Mouse (Mus musculus) liver, adult 2 months (tissue): Measurements from ENCODE around the gene Lrrc55. TPM values are rescaled to one million over a fixed set of nuclear protein-coding genes. Genes with fewer than 3 reads are reported as not detected.

ENCODE experiments used
- DNase-seq: peaks from one replicate; pipeline ENCODE4 v3.0.0-alpha.2; 2011; ENCODE audit warnings: low read depth, low spot score; ENCODE audit errors: extremely low read depth
- H3K27ac ChIP-seq: fragments of 200-500 bp; replicated peaks from 2 replicates; pipeline ENCODE4 v1.5.1; 2012; ENCODE audit warnings: low read depth, mild to moderate bottlenecking, control low read depth, inconsistent platforms, low read length; ENCODE audit not compliant: insufficient read depth
- H3K27me3 ChIP-seq: fragments of 200-500 bp; 2 replicates; pipeline ENCODE4 v1.6.1; 2012; ENCODE audit warnings: mild to moderate bottlenecking, moderate library complexity, low read length, inconsistent platforms; ENCODE audit not compliant: control insufficient read depth, insufficient read depth
- H3K36me3 ChIP-seq: fragments of 200-500 bp; 2 replicates; pipeline ENCODE4 v1.6.1; 2012; ENCODE audit warnings: low read length, inconsistent platforms; ENCODE audit not compliant: control insufficient read depth, insufficient read depth
- H3K4me1 ChIP-seq: fragments of 200-500 bp; 2 replicates; pipeline ENCODE4 v1.6.1; 2011; ENCODE audit warnings: low read length; ENCODE audit not compliant: control insufficient read depth, insufficient read depth
- H3K4me3 ChIP-seq: fragments of 200-500 bp; 2 replicates; pipeline ENCODE4 v1.5.1; 2011; ENCODE audit warnings: low read depth, mild to moderate bottlenecking, control low read depth, low read length, moderate library complexity; ENCODE audit not compliant: insufficient read depth
- H3K79me2 ChIP-seq: fragments of 200-500 bp; 2 replicates; pipeline ENCODE4 v1.6.1; 2012; ENCODE audit warnings: inconsistent platforms, mild to moderate bottlenecking, low read length, moderate library complexity; ENCODE audit not compliant: control insufficient read depth, insufficient read depth
- H3K9ac ChIP-seq: fragments of 200-500 bp; 2 replicates; pipeline ENCODE4 v1.6.1; 2012; ENCODE audit warnings: low read depth, mild to moderate bottlenecking, control low read depth, inconsistent platforms, low read length
- CTCF ChIP-seq: fragments of 200-500 bp; IDR thresholded peaks from 2 replicates; pipeline ENCODE4 v1.5.1; 2011; ENCODE audit warnings: low read depth, low read length, control low read depth
- POLR2A ChIP-seq: fragments of 200-500 bp; IDR thresholded peaks from 2 replicates; pipeline ENCODE4 v1.6.1; 2011; ENCODE audit warnings: low read length, control low read depth; ENCODE audit not compliant: insufficient read depth; ENCODE audit errors: extremely low read depth
- WGBS: fragments of 180-500 bp; shearing (Covaris S2); methylation state at CpG from one replicate; pipeline ENCODE4 v1.1.7; 2018; 5-methylcytosine and 5-hydroxymethylcytosine counted together
- polyA plus RNA-seq: library from polyadenylated mRNA; depleted of rRNA; stranded (reverse); fragments of >200 nt; gene quantifications from 2 replicates; pipeline ENCODE4 v1.2.3, GENCODE M21; 2012
- total RNA-seq: library from RNA; depleted of rRNA; stranded (reverse); fragments of >200 nt; gene quantifications from 2 replicates; pipeline ENCODE4 v1.2.3, GENCODE M21; 2014

Gene Lrrc55
- total and polyA plus RNA-seq, 2 experiments: not detected

DNA sequence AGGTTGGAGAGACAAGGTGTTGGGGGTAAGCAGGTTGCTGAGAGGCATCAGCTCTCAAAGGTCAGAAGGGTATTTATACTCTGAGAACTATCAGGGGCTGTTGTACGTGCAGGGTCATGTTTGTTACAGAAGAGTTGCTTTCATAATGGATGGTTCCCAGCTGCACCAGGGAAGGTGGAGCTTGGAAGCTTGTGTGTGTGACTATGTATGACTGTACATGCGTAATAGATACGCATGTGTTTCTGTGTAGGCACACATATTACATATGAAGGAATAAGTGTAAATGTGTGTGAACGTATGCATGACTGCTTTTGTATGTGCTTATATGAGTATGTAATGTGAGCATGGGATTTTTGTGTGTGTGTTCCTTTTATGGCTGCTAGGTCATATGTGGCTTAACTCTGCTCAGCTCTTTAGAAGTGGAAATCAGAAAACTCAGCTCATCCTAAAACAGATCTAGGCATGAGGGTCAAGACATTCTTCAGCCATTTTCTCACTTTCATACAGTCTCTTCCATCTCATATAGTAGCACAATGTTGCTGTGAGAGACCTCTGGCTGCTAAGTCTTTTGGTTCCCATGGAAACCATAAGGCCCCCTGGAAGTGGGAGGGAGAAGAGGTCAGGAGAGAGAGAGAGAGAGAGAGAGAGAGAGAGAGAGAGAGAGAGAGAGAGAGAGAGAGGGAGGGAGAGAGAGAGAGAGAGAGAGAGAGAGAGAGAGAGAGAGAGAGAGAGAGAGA is 35.9 kb downstream of the Lrrc55 start:
- DNase-seq: no peak
- Histone ChIP-seq H3K4me3 (no peak overlapping the region), H3K79me2 (no peaks in the 10 kb centered on the region), H3K36me3 (no peaks in the 10 kb centered on the region), H3K27me3 (no peaks in the 10 kb centered on the region), H3K4me1 (no peaks in the 10 kb centered on the region), H3K9ac (no peak overlapping the region), H3K27ac (no peak overlapping the region)
- TF ChIP-seq POLR2A (no peak), CTCF (no peak)
- WGBS: 81% methylated on average over 4 of the region's 4 CpGs

DNA sequence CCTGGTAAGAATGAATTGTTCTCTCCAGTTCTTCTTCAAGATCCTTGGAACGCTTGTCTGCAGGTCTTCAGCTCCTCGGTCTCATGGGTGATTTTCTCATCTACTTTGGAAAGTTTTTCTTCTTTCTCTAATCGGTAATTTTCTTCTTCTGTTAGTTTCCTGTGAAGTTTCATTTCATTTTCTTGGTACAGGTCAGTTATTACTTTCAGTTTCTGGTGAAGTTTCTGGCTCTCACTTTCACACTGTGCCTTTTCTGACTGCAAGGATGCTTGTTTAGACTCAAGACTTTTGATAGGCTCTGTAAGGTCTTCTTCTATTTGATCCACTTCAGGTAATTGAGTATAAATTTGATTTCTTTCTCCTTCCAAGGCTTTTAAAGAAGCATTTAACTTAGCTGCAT is 39.6 kb downstream of the Lrrc55 start:
- H3K27me3 ChIP-seq: no peaks in the 10 kb centered on the region
- H3K9ac ChIP-seq: no peak overlapping the region
- WGBS: 81% methylated on average over 3 of the region's 3 CpGs
- no peaks in the 10 kb centered on the region for H3K36me3 ChIP-seq
- TF ChIP-seq POLR2A: no peak
- H3K79me2 ChIP-seq: no peaks in the 10 kb centered on the region
- H3K4me1 ChIP-seq: no peaks in the 10 kb centered on the region
- no peak for DNase-seq
- H3K27ac ChIP-seq: no peak overlapping the region
- H3K4me3 ChIP-seq: no peak overlapping the region

DNA sequence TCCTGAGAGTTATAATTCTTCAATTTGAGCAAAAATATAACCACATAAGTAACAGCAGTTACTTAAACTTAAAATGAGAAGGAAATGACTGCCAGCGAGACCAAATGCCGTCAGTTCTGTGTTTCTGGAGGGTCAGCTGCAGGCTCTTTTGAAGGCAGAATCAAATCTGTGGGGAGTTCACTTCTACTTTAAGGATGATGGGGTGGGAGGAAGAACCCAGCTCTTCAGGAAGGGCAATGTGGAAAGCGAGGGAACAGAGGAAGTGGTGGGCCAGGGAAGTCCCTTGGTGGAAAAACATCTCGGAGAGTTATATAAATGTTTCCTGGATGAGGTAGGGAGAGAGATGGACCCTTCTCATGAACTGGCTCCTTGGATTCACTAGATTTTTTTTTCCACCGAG is 40.9 kb downstream of the Lrrc55 start:
- no peak for DNase-seq
- Histone ChIP-seq H3K9ac (no peak overlapping the region), H3K4me1 (no peaks in the 10 kb centered on the region), H3K4me3 (no peak overlapping the region), H3K79me2 (no peaks in the 10 kb centered on the region), H3K36me3 (no peaks in the 10 kb centered on the region), H3K27ac (no peak overlapping the region), H3K27me3 (no peaks in the 10 kb centered on the region)
- WGBS: 83% methylated on average over 5 of the region's 5 CpGs
- no peak for TF ChIP-seq POLR2A
- TF ChIP-seq CTCF: no peak

DNA sequence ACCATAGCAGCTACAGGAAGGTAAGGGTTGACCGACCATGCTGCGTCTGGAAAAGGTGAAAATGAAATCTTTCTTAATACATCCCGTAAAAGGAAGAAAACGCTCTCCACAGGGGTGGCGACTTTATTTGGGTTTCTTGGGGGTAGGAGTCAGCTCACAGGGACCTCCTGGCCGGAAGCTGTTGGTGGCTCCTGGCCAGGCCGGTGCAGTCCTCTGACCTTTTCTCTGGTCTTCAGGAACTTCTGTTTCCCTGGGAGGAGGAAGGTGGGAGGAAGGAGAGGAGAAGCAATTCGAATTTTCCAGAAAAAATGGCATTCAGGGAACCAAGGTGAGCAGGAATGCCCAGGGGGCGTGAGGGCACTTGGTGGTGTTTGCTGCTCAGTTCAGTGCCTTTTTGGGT is 41.7 kb downstream of the Lrrc55 start:
- H3K27me3 ChIP-seq: no peaks in the 10 kb centered on the region
- no peak overlapping the region for H3K27ac ChIP-seq
- DNase-seq: no peak
- WGBS: 82% methylated on average over 9 of the region's 9 CpGs
- no peaks in the 10 kb centered on the region for H3K4me1 ChIP-seq
- TF ChIP-seq CTCF (no peak), POLR2A (no peak)
- H3K79me2 ChIP-seq: no peaks in the 10 kb centered on the region
- H3K9ac ChIP-seq: no peak overlapping the region
- no peaks in the 10 kb centered on the region for H3K36me3 ChIP-seq
- H3K4me3 ChIP-seq: no peak overlapping the region

GRCm38 (mm10) chr2:85151233-85151632 is 45.8 kb downstream of the Lrrc55 start:
- H3K36me3 ChIP-seq: no peaks in the 10 kb centered on the region
- H3K27me3 ChIP-seq: no peaks in the 10 kb centered on the region
- H3K4me1 ChIP-seq: no peaks in the 10 kb centered on the region
- TF ChIP-seq CTCF: no peak
- TF ChIP-seq POLR2A: no peak
- H3K4me3 ChIP-seq: no peak overlapping the region
- no peaks in the 10 kb centered on the region for H3K79me2 ChIP-seq
- no peak for DNase-seq
- no peak overlapping the region for H3K9ac ChIP-seq
- 89% methylated on average over 2 of the region's 2 CpGs for WGBS
- no peak overlapping the region for H3K27ac ChIP-seq

DNA sequence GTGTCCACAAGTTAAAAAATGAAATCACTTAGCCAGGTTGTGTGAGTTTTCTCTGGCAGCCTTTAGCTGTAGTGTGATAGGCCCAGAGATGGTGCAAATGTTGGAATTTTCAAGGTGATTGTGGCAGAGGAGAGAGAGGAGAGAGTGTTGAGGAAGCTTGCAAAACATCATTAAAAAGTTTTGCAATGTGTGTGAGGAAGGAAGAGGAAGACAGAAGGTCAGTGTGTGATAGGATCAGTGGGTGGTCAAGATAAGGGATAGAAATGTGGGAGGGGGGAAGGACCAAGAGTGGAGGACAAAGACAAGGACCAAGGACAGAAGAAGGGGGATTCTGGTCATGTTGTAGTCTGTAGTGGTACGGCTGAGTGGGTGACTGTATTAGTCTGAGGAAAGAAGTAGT is 46.6 kb downstream of the Lrrc55 start:
- Histone ChIP-seq H3K27ac (no peak overlapping the region), H3K36me3 (no peaks in the 10 kb centered on the region), H3K79me2 (no peaks in the 10 kb centered on the region), H3K4me1 (no peaks in the 10 kb centered on the region), H3K9ac (no peak overlapping the region), H3K27me3 (no peaks in the 10 kb centered on the region), H3K4me3 (no peak overlapping the region)
- DNase-seq: no peak
- WGBS: 82% methylated on average over 1 of the region's 1 CpGs
- TF ChIP-seq POLR2A (no peak), CTCF (no peak)
